Mouse (Mus musculus) intestine, embryonic 15.5 days (tissue): ENCODE data around the gene Lrig1. TPM values are rescaled to one million over a fixed set of nuclear protein-coding genes. Genes with fewer than 3 reads are reported as not detected.

Source experiments
- ATAC-seq: fragments of 200-750 bp; cut with Nextera tagmentation; 2 replicates; pipeline ENCODE4 v1.8.0; 2017; ENCODE audit warnings: moderate TSS enrichment, moderate library complexity
- H3K27ac ChIP-seq: fragments of 300-500 bp; sonication (generic); 2 replicates; pipeline ENCODE4 v1.5.1; 2015; ENCODE audit warnings: mild to moderate bottlenecking, inconsistent platforms
- H3K27me3 ChIP-seq: fragments of 300-500 bp; sonication (generic); replicated peaks from 2 replicates; pipeline ENCODE4 v1.6.1; 2015; ENCODE audit warnings: inconsistent platforms
- H3K36me3 ChIP-seq: fragments of 300-500 bp; sonication (generic); 2 replicates; pipeline ENCODE4 v1.6.1; 2015; ENCODE audit warnings: inconsistent platforms
- H3K4me1 ChIP-seq: fragments of 300-500 bp; sonication (generic); replicated peaks from 2 replicates; pipeline ENCODE4 v1.6.1; 2015; ENCODE audit warnings: inconsistent platforms
- H3K4me2 ChIP-seq: fragments of 300-500 bp; sonication (generic); replicated peaks from 2 replicates; pipeline ENCODE4 v1.6.1; 2015; ENCODE audit warnings: mild to moderate bottlenecking, inconsistent platforms
- H3K4me3 ChIP-seq: fragments of 300-500 bp; sonication (generic); replicated peaks from 2 replicates; pipeline ENCODE4 v1.5.1; 2015; ENCODE audit warnings: inconsistent platforms
- H3K9ac ChIP-seq: fragments of 300-500 bp; sonication (generic); 2 replicates; pipeline ENCODE4 v1.6.1; 2015; ENCODE audit warnings: inconsistent platforms
- H3K9me3 ChIP-seq: fragments of 300-500 bp; sonication (generic); 2 replicates; pipeline ENCODE4 v1.6.1; 2016; ENCODE audit warnings: inconsistent platforms
- WGBS: fragments of 180-500 bp; shearing (Covaris S2); methylation state at CpG from one replicate; pipeline ENCODE4 v1.1.7; 2015; 5-methylcytosine and 5-hydroxymethylcytosine counted together
- polyA plus RNA-seq: library from polyadenylated mRNA; unstranded; fragments of >200 nt; fragmentation: Nextera tagmentation; extraction: Ambion mirVana; gene quantifications from 2 replicates; pipeline ENCODE4 v1.2.1, GENCODE M21; 2015

The Lrig1 gene
- polyA plus RNA-seq, 1 experiment from 2014 or later, result 17.1 TPM

GRCm38 (mm10) chr6:94681446-94682269 lies 18.3 kb downstream of the Lrig1 start:
- H3K27me3 ChIP-seq, result no peaks in the 10 kb centered on the region
- peak overlapping the region; percentile 15 for H3K4me2 ChIP-seq
- 30% methylated on average over 15 of the region's 15 CpGs for WGBS
- peaks cover 72% of the 10 kb centered on the region for H3K4me1 ChIP-seq
- H3K27ac ChIP-seq, result peak overlapping the region; percentile 13
- no peaks in the 10 kb centered on the region for H3K36me3 ChIP-seq
- H3K9ac ChIP-seq, result no peak overlapping the region
- H3K9me3 ChIP-seq, result no peaks in the 10 kb centered on the region
- no peak overlapping the region for H3K4me3 ChIP-seq
- no peak for ATAC-seq

GRCm38 (mm10) chr6:94680760-94681445 lies 19.1 kb downstream of the Lrig1 start:
- WGBS, result 37% methylated on average over 5 of the region's 5 CpGs
- peaks cover 76% of the 10 kb centered on the region for H3K4me1 ChIP-seq
- H3K27ac ChIP-seq, result no peak overlapping the region; the same call in 1 of the 2 replicates
- H3K4me2 ChIP-seq, result 0 out of 2 replicates have a peak overlapping the region, but pooled peaks have one; percentile 5
- H3K36me3 ChIP-seq, result no peaks in the 10 kb centered on the region
- H3K9me3 ChIP-seq, result no peaks in the 10 kb centered on the region
- H3K4me3 ChIP-seq, result no peak overlapping the region
- 0 out of 2 replicates have a peak, but pooled peaks have one; percentile 14 for ATAC-seq
- H3K27me3 ChIP-seq, result no peaks in the 10 kb centered on the region
- H3K9ac ChIP-seq, result no peak overlapping the region

GRCm38 (mm10) chr6:94679249-94679648 lies 20.7 kb downstream of the Lrig1 start:
- Histone ChIP-seq H3K9ac (no peak overlapping the region), H3K27me3 (no peaks in the 10 kb centered on the region), H3K27ac (no peak overlapping the region), H3K4me2 (no peak overlapping the region), H3K4me3 (no peak overlapping the region), H3K4me1 (peaks cover 72% of the 10 kb centered on the region), H3K9me3 (no peaks in the 10 kb centered on the region), H3K36me3 (no peaks in the 10 kb centered on the region)
- no peak for ATAC-seq
- 83% methylated on average over 1 of the region's 1 CpGs for WGBS

- Histone ChIP-seq H3K36me3 (no peaks in the 10 kb centered on the region), H3K27me3 (no peaks in the 10 kb centered on the region), H3K27ac (0 out of 2 replicates have a peak overlapping the region, but pooled peaks have one; percentile 14), H3K9ac (no peak overlapping the region), H3K4me1 (peaks cover 72% of the 10 kb centered on the region), H3K4me2 (peak overlapping the region; percentile 29), H3K4me3 (no peak overlapping the region), H3K9me3 (no peaks in the 10 kb centered on the region)
- ATAC-seq, result no peak
- 22% methylated on average over 6 of the region's 6 CpGs for WGBS
Measured at GRCm38 (mm10) chr6:94678377-94679164, 21.4 kb downstream of the Lrig1 start.

GRCm38 (mm10) chr6:94677448-94677847 lies 22.5 kb downstream of the Lrig1 start:
- Histone ChIP-seq H3K27ac (peak overlapping the region; percentile 69), H3K4me3 (no peak overlapping the region)

GRCm38 (mm10) chr6:94676840-94677239 lies 23.1 kb downstream of the Lrig1 start:
- Histone ChIP-seq H3K4me1 (peaks cover 65% of the 10 kb centered on the region), H3K27ac (peak overlapping the region; percentile 69), H3K4me3 (no peak overlapping the region)

More at GRCm38 (mm10) chr6:94677448-94677847, 22.5 kb downstream of the Lrig1 start:
- Histone ChIP-seq H3K9me3 (no peaks in the 10 kb centered on the region), H3K36me3 (no peaks in the 10 kb centered on the region), H3K9ac (no peak overlapping the region), H3K4me1 (peaks cover 71% of the 10 kb centered on the region), H3K4me2 (peak overlapping the region; percentile 38), H3K27me3 (no peaks in the 10 kb centered on the region)
- no peak for ATAC-seq
- 20% methylated on average over 3 of the region's 3 CpGs for WGBS

GRCm38 (mm10) chr6:94676300-94676699 lies 23.7 kb downstream of the Lrig1 start:
- 38% methylated on average over 7 of the region's 7 CpGs for WGBS
- no peak overlapping the region for H3K4me3 ChIP-seq
- no peaks in the 10 kb centered on the region for H3K36me3 ChIP-seq
- H3K9ac ChIP-seq, result no peak overlapping the region
- no peaks in the 10 kb centered on the region for H3K9me3 ChIP-seq
- no peaks in the 10 kb centered on the region for H3K27me3 ChIP-seq
- H3K27ac ChIP-seq, result peak overlapping the region; percentile 45
- H3K4me2 ChIP-seq, result peak overlapping the region; percentile 38
- H3K4me1 ChIP-seq, result peaks cover 60% of the 10 kb centered on the region
- peak; percentile 68 for ATAC-seq

More at GRCm38 (mm10) chr6:94676840-94677239, 23.1 kb downstream of the Lrig1 start:
- peak; percentile 65 for ATAC-seq
- peak overlapping the region; percentile 38 for H3K4me2 ChIP-seq
- no peaks in the 10 kb centered on the region for H3K27me3 ChIP-seq
- WGBS, result 47% methylated on average over 3 of the region's 3 CpGs
- H3K9me3 ChIP-seq, result no peaks in the 10 kb centered on the region
- H3K9ac ChIP-seq, result no peak overlapping the region
- H3K36me3 ChIP-seq, result no peaks in the 10 kb centered on the region

- no peak for ATAC-seq
- Histone ChIP-seq H3K4me1 (peaks cover 54% of the 10 kb centered on the region), H3K27me3 (no peaks in the 10 kb centered on the region), H3K36me3 (no peaks in the 10 kb centered on the region), H3K9ac (no peak overlapping the region), H3K9me3 (no peaks in the 10 kb centered on the region), H3K4me2 (no peak overlapping the region), H3K4me3 (no peak overlapping the region), H3K27ac (no peak overlapping the region)
- 70% methylated on average over 2 of the region's 2 CpGs for WGBS
Measured at GRCm38 (mm10) chr6:94672426-94672825, 27.5 kb downstream of the Lrig1 start.

- Histone ChIP-seq H3K9ac (no peak overlapping the region), H3K4me1 (peaks cover 51% of the 10 kb centered on the region), H3K36me3 (no peaks in the 10 kb centered on the region), H3K4me2 (no peak overlapping the region), H3K27me3 (no peaks in the 10 kb centered on the region), H3K4me3 (no peak overlapping the region), H3K9me3 (no peaks in the 10 kb centered on the region), H3K27ac (no peak overlapping the region)
- 68% methylated on average over 6 of the region's 6 CpGs for WGBS
- no peak for ATAC-seq
Measured at GRCm38 (mm10) chr6:94669370-94669769, 30.6 kb downstream of the Lrig1 start.

- Histone ChIP-seq H3K36me3 (no peaks in the 10 kb centered on the region), H3K27ac (no peak overlapping the region), H3K27me3 (no peaks in the 10 kb centered on the region), H3K4me1 (peaks cover 41% of the 10 kb centered on the region), H3K4me3 (no peak overlapping the region), H3K4me2 (0 out of 2 replicates have a peak overlapping the region, but pooled peaks have one; percentile 1), H3K9me3 (no peaks in the 10 kb centered on the region), H3K9ac (no peak overlapping the region)
- ATAC-seq, result no peak
- WGBS, result 33% methylated on average over 13 of the region's 13 CpGs
Measured at GRCm38 (mm10) chr6:94668204-94668863, 31.6 kb downstream of the Lrig1 start.

GRCm38 (mm10) chr6:94667131-94667530 lies 32.8 kb downstream of the Lrig1 start:
- WGBS, result 76% methylated on average over 4 of the region's 4 CpGs
- no peaks in the 10 kb centered on the region for H3K27me3 ChIP-seq
- no peaks in the 10 kb centered on the region for H3K36me3 ChIP-seq
- H3K4me2 ChIP-seq, result no peak overlapping the region
- ATAC-seq, result no peak
- H3K9ac ChIP-seq, result no peak overlapping the region
- no peaks in the 10 kb centered on the region for H3K9me3 ChIP-seq
- no peak overlapping the region for H3K27ac ChIP-seq
- no peak overlapping the region for H3K4me3 ChIP-seq
- peaks cover 40% of the 10 kb centered on the region for H3K4me1 ChIP-seq
